Comparison of ENCODE assay signal across 8 mouse cellular contexts in genomic region chr1:187448173-187448572, GRCm38 (mm10).
A peak's percentile ranks its signal among the peaks of the same experiment; 100 is the strongest.
DNase-seq lines count a peak whose midpoint lies in the region; ATAC-seq lines count a peak whose summit lies in the region.

No protein-coding gene starts in this region.

- H3K4me1 ChIP-seq in kidney, embryonic 15.5 days: peaks cover 26% of the 10 kb centered on the region
- H3K4me1 ChIP-seq in limb, embryonic 12.5 days (replicated peaks): peaks cover 9% of the 10 kb centered on the region
- H3K4me1 ChIP-seq in neural tube, embryonic 11.5 days (ENCODE audit: control insufficient read depth, insufficient read depth, low read length): 0 out of 2 replicates have a peak, but pooled peaks cover 2% of the 10 kb centered on the region

- H3K36me3 ChIP-seq in kidney, embryonic 15.5 days: no peaks in the 10 kb centered on the region
- H3K36me3 ChIP-seq in limb, embryonic 12.5 days: no peaks in the 10 kb centered on the region
- no peaks in the 10 kb centered on the region for H3K36me3 ChIP-seq in neural tube, embryonic 11.5 days (ENCODE audit: control insufficient read depth, insufficient read depth, low read length)

- 7% methylated on average over 6 of the region's 6 CpGs for WGBS in kidney, embryonic 15.5 days
- 11% methylated on average over 6 of the region's 6 CpGs for WGBS in limb, embryonic 12.5 days
- 21% methylated on average over 6 of the region's 6 CpGs for WGBS in neural tube, embryonic 11.5 days

- no peaks in the 10 kb centered on the region for H3K27me3 ChIP-seq in kidney, embryonic 15.5 days
- H3K27me3 ChIP-seq in limb, embryonic 12.5 days: no peaks in the 10 kb centered on the region
- no peaks in the 10 kb centered on the region for H3K27me3 ChIP-seq in neural tube, embryonic 11.5 days (ENCODE audit: control insufficient read depth, insufficient read depth, low read length)

- peak overlapping the region; percentile 8; the same call in 1 of the 2 replicates for H3K4me3 ChIP-seq in kidney, embryonic 15.5 days (replicated peaks)
- H3K4me3 ChIP-seq in limb, embryonic 12.5 days (replicated peaks): no peak overlapping the region
- no peak overlapping the region for H3K4me3 ChIP-seq in neural tube, embryonic 11.5 days (ENCODE audit: low read depth, low read length)

- peak; percentile 3 for DNase-seq in thymus, postnatal 25 days
- no peak for DNase-seq in thymus, postnatal 10 days (ENCODE audit: low spot score in 2 of 2)
- peak; percentile 83 for DNase-seq in embryo, embryonic 10 days (ENCODE audit: low spot score)
- DNase-seq in heart, adult 11 months: peak; percentile 64
- DNase-seq in neural tube, embryonic 11.5 days (ENCODE audit: low spot score): peak; percentile 79
- DNase-seq in urinary bladder, adult 2 months (ENCODE audit: low spot score): peak; percentile 28

- H3K27ac ChIP-seq in kidney, embryonic 15.5 days: 0 out of 2 replicates have a peak overlapping the region, but pooled peaks have one; percentile 2
- no peak overlapping the region for H3K27ac ChIP-seq in limb, embryonic 12.5 days
- no peak overlapping the region for H3K27ac ChIP-seq in neural tube, embryonic 11.5 days (ENCODE audit: low read depth, low read length)

- no peaks in the 10 kb centered on the region for H3K9me3 ChIP-seq in kidney, embryonic 15.5 days (replicated peaks)
- H3K9me3 ChIP-seq in limb, embryonic 12.5 days: no peaks in the 10 kb centered on the region
- H3K9me3 ChIP-seq in neural tube, embryonic 11.5 days (ENCODE audit: control insufficient read depth, low read length): no peaks in the 10 kb centered on the region

- peak; percentile 81 for ATAC-seq in kidney, embryonic 15.5 days (replicated peaks; ENCODE audit: low FRiP score)
- ATAC-seq in limb, embryonic 12.5 days (ENCODE audit: insufficient number of reproducible peaks, insufficient read depth, low FRiP score, low TSS enrichment, low read depth): no peak
- no peak for ATAC-seq in neural tube, embryonic 11.5 days (ENCODE audit: insufficient read depth, low FRiP score, low TSS enrichment)

- no peak overlapping the region for H3K9ac ChIP-seq in kidney, embryonic 15.5 days
- no peak overlapping the region for H3K9ac ChIP-seq in limb, embryonic 12.5 days (replicated peaks)
- H3K9ac ChIP-seq in neural tube, embryonic 11.5 days (ENCODE audit: low read length): no peak overlapping the region

- peak overlapping the region; percentile 53 for H3K4me2 ChIP-seq in kidney, embryonic 15.5 days
- H3K4me2 ChIP-seq in limb, embryonic 12.5 days: peak overlapping the region; percentile 36
- H3K4me2 ChIP-seq in neural tube, embryonic 11.5 days (ENCODE audit: low read depth): no peak overlapping the region

Comparison
In these comparisons a context has a peak if more than half of its experiments do, and no peak if none do; other contexts are left out.
1. DNase-seq: peak in thymus, postnatal 25 days (single experiment), embryo, embryonic 10 days (single experiment), heart, adult 11 months (single experiment), neural tube, embryonic 11.5 days (single experiment) and urinary bladder, adult 2 months (single experiment); none in thymus, postnatal 10 days (0 of 2).